Mouse (Mus musculus) CD4-positive helper T cell, adult 2 months (primary cell): ENCODE measurements around the gene Slc23a2.

Source experiments
- DNase-seq: peaks from one replicate; pipeline ENCODE4 v3.0.0-alpha.2; 2012; ENCODE audit warnings: low read depth, missing footprints, low spot score

The Slc23a2 gene

DNA sequence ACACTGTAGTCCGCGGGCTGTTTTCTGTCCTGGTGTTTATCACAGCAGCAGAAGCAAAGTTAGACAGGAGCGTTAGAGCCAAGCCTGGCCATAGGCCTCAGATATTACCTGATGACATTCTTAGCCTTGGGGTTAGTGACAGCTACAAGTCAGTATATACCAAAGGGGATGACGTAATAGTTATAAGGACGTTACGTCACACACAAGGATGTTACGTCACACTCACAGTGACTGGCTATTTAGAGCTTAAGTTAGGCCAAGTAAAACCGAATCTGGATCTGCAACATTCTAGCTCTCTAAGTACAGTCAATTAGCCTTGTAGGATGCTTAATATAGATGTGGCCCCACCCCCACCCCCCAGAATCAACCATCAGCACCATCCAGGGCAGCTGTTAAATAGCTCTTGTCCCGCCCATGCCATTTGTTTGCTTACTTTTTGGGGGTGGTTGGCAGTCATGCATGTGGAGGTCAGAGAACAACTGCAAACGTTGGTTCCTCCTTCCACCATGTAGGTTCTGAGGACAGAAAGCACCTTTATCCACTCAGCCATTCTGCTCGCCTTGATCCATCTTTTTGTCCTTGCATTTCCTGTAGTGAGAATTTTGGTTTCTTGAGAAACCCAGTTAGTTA, 96.7 kb downstream of the Slc23a2 start:
- no peak for DNase-seq

DNA sequence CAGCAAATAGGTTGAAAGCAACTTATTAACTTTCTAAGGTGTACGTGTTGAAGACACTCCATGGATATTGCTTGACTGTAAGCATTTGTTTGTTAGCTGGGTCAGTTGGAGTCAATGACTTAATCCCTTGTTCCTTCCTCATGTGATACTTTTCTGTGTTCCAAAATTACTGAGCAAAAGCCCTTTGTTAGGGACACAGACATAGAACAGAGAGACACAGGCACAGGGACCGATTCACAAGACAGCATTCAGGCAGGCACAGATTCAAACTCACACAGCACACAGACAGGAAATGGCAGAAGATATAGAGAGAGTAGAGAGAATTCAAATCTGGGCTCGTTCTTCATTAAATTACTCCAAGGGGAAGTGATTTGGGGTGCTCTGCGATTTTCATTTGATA, 97.5 kb downstream of the Slc23a2 start:
- DNase-seq, result no peak

DNA sequence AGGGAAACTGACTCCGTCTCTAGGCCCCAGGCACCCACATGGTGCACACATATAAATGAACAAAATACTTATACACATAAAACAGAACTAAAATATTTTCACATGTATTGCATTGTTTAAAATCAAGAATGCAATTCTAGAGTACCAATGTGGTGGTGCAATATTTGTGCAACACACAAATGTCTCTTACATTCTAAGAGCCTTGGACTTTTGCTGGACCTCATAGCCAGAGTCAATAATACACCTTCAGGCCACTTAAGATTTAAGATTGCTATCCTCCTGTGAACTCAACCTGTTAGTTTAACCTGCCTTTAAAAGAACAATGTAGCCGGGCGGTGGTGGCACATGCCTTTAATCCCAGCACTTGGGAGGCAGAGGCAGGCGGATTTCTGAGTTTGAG, 98.2 kb downstream of the Slc23a2 start:
- no peak for DNase-seq

DNA sequence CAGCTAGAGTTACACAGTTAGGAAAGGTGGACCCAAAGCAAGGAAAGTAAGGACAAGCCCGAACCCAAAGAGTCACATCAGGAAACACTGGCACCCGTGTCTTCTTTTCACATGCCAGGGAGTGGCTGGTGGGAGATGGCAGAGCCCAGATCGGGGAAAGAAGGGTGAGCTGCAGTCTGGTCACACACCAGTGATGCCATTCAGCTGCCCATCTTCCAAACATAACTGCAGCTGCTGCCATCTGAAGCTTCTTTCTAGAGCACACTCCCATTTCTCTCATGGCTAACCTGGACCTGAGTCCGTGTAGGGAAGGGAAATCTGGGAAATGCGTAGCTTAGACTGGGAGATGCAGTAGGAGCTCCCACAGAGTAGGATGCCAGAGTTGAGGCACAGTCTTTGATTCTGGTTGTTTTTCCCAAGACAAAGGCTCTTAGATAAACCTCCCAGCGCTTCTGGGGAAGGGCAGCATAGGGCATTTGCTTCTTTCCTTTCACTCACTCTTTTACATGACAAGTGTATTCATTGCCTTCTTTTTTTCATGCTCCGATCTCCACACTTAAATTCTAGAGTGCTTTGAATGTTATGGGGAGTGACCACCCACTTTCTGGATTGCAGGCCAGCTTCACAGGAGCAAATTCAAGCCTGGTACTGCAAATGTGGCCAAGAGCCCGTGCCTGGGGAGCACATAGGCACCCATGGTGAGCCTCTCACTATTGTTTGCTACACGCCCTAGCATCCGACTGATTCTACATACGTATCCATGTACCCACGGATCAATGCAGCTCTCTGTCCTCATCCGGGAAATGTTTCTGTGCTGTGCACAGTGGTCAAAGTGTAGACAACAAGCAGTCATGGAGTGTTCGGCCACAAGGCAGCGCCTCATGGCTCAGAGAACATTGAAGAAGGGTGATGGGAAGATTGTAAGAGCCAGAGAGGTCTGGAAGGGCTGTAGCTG, 100.3 kb downstream of the Slc23a2 start:
- DNase-seq, result no peak

DNA sequence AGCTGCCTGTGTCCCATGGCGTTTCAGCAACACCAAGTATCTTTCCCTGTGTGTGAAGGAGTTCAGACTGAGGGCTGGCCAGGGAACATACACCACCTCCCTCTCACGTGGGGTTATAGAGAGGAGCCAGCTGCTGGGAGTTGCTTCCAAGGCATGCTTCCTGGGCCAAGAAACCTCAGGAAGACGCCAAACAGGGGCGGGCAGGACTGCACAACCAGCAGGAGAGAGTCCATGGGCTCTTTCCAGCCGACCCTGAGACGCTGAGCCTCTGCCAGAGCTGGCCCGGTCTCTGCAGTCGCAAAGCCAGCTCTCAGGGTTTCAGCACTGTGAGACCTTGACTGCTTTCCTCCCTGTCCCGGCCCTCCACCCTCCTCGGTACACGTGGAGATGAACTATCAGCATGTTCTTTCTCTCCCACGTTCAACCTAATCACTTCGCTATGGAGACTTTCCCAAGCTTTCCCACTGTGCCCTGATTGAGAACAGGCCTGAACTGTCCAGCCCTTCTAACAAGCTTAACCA, 101.7 kb downstream of the Slc23a2 start:
- DNase-seq, result no peak

DNA sequence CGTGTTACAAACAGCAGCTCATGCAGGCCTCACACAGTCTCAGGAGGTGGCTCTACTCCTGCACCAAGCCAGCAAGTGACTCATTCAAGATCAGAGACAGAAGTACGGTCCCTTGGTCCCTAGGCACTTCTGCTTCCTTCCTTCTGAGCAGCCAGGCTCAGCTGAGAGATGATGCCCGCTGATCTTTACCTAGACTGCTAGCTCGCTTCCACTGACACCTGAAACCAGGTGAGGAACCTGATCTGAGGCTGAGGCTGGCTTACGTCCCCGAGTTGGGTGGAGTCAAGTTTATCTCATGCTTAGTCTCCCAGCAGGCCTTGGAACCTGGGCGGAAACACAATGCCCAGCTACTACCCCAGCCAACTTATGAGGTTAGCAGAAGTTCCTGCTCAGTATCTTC, 105.0 kb downstream of the Slc23a2 start:
- peak; percentile 71 for DNase-seq

DNA sequence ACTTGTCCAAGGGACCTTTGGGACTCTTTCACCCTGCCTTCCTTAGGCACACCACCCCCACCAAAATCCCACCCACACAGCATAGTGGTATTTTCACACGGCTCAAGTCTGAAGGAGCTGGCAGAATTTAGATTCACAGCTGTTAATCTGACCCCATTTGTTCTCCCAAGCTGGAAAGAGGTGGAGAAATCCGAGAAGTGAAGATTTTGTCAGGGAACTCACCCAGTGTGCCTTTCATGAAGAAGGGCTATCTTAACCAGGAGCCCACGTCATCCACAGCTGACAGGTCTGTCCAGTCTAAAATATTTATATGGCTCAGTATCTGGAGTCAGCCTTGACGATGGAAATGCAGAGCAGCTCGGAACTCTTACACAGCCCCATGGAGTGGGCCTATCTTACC, 108.6 kb downstream of the Slc23a2 start:
- DNase-seq, result no peak

DNA sequence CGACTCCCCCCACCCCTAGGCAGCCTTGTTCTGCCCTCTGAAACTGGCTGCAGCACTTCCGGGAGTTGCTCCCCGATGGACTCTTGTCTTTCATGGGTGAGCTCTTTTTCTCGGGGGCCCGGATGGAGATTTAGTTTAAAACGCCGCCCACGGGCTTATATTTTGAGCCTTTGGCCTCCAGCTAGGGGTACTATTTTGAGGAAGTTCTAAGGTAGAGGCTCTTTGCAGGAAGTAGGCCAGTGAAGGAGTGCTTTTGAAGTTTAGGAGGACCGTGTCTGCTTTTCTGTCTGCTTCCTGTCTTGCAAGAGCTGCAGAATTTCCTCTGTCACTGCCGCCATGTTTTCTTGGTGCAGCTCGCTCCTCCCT, 109.5 kb downstream of the Slc23a2 start:
- peak; percentile 78 for DNase-seq

DNA sequence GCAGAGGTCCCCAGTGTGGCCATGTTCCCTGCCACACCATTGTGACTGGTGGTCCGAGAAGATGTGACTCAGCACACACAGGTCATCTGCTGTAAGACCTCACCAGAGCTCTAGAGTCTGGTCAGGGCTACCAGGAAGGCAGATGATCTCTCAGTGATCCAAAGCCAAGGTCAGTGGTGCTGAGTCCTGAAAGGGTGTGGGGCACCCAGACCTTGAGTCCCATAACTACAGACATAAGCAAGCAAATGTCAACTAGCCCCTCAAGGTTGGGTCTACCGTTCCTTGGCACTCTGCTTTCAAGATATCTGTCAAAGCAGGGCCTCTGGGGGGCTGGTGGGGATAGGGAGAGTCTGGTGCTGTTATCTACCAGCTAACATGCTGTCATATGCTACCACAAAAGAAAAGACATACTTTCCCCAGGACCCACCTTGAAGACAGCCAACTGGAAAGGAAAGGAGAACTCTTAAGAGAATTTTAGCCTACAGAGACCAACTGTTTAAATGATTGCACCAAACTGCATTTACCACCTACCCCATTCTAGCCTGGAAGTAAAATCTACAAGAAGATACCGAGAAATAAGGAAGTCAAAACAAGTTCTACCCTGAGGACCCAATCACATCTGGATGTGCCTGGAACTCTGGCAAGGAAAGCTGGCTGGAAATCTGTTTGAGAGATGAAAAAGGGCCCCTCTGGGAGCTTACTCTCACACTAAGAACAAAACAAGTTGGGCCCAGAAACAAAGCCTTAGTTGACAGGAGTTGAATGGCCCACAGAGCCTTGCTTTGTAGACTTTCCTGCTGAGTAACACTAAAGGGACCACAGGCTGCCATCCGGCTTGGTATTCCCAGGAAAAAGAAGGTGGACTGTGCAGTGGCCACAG, 110.1 kb downstream of the Slc23a2 start:
- DNase-seq, result no peak

DNA sequence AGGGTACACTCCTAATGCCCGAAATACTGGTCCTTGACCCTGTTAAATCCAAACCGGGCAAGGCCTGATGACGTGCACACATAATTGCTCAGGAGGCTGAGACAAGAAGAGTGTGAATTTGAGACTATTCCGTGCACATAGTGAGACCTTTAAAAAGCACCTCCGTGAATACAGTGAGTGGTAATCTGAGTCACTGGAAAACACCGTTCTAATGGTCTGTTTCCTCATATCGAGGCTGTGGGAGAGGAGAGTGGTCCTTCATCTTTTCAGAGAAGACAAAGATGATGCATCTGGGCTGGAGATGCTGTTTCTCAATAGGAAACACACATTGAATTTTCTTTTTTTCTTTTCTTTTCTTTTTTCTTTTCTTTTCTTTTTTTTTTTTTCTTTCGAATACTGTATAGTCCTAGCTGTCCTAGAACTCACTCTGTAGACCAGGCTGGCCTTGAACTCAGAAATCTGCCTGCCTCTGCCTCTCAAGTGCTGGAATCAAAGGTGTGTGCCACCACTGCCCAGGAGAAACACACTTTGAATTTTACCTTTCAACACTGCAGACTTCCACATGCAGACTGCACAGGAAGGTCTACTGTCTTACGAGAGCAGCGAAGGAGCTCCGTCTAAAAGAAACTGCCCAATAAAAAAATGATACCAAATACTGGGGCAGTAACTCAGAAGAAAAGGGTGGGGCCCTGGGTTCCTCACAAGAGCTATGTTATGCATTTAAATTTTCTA, 113.4 kb downstream of the Slc23a2 start:
- no peak for DNase-seq

DNA sequence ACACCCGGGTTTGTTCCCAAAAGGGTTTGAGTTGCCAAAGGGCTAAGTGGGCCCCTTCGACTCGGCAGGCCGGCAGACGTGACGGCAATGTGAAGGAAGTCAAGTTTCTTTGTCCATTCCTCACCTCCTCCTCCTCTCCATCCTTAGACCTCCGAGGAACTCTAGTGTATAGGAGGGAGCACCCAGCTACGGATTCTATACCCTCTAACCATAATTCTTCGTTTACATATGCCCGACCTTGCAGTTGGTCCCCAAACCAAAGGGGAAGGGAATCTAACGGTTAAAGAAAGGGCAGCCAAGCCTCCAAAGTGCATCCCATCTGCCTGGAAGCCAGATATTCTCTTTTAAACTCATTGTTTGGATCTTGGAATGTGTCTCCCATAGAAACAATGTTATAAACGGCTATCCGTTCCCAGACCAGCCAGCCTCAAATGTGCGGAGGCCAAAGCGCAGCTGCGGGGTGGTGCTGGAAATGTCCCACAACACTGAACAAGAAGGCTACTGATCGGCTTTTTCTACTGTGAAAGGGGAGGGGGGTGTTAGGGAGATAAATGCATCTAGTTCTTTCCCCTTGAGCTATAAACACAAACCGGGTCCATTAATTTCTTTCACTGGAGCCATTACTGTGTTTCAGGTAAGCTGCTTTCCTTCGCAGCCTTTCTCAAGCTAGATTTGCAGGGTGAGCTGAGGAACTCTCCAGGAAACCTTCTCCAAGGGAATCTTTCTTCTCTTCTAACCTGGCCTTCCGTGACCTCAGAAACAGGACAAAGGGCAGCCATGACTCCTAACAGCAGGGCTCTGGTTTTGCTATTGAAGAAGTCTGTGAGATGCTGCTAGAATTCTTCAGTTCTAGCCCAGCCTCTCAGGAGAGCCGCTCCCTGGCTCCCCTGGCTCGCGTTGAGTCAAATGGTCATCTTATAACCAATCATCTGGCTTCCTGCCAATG, 114.2 kb downstream of the Slc23a2 start:
- no peak for DNase-seq

DNA sequence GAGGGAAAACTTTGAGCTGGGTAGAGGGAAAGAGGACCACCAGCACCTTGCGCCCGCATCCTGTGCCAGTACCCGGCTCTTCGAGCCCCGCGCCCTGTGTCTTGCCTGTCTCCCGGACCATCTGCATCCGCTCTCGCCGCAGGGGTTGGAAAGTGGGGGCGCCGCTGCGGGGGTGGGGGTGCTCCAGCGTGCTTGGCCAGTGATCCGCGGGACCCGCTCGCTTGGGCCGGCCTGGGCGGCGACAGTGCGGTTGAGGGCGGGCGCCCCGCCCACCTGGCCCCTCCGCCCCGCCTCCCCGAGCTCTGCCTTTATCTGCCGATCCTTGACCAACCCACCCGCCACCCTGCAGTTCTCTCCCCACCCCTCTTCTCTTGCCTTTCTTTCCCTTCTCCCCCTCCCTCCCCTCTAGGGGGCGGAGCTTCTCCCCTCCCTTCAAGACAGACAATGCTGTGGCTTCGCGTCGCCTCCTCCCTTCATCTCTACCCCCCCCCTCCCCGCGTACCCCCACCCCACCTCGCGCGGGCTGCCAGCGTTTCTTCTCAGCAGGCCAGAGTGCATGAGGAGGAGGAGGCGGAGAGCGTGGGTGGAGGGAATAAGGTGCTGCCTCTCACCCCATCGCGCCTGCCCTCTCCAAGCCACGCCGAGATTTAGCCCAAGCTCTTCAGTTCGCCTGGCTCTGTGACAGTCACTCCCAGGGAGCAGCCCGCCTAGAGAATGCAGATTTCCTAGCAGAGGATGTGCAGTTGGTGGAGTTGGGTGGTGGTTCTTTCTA, 115.1 kb downstream of the Slc23a2 start, which contains the start of gene Rassf2:
Gene Rassf2 (minus strand): TSS at position 613 of the 772 bp plus-strand sequence.
- peak; percentile 90 for DNase-seq

DNA sequence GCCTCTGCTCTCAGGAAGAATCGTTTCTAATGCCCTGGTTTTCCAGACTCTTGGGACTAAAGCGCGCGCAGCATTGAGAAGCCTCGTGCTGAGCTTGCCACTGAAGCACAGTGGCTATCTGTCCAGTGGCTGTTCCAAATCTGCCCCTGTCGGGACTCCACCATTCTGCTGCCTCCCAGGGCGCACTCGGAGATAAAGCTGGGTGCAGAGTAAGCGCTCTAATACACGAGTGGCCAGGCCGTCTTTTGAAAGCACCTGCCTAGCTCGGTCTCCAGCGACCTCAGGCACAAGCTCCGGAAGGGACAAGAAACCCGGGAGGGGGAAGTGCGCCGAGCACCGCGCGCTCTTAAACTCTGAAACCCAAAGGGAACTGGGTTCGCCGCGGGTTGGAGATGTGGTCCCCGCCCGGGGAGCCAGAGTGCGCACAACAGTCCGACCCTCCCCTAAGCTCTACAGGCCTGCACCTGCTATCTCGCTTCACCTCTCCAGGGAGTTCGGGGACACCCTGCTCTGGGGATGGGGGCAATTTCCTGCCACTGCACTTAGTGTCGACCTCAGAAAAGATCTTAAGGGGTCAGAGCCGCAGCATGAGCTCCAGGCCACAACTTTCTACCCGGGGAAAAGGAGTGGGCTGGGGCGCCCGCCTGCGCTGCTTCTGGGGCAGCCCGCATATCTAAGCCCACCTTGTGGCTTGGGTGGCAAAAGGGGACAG, 115.9 kb downstream of the Slc23a2 start:
- DNase-seq, result peak; percentile 61

DNA sequence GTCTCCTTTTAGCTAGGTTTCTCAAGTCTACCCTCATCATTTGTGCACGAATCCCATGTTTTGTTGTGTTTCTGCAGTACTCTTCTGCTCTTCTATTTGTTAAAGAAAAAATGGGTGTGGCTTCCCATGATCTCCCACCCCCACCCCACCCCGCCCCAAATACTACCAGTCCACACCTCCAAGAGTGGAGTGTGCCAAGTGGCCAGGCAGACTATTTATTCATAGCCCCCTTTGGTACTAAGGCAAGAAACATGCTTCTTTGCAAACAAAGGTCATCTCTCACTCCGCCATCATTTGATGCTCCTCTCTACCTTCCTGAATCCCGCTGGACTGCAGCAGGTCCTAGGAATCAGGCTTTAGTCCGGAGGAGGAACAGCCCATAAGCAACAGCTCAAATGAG, 116.8 kb downstream of the Slc23a2 start:
- DNase-seq, result no peak

DNA sequence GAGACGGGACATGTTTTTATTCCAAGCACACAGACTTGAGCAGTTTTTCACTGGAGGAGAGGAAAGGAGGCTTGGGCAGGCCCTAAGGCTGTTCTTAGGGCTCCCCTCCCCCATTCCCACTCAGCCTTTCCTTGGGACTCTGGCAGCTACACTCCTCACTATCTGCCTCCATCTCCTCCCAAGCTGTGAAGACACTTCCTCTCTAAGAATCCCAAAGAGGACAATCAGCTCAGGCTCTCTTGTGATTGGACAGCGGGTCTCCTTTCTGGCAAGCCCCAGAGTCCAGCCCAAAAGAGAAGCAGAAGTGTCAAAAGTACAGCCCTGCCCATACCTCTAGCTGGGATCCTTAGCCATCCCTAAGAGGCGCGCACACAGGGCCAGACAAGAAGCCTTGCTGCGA, 117.5 kb downstream of the Slc23a2 start:
- no peak for DNase-seq

DNA sequence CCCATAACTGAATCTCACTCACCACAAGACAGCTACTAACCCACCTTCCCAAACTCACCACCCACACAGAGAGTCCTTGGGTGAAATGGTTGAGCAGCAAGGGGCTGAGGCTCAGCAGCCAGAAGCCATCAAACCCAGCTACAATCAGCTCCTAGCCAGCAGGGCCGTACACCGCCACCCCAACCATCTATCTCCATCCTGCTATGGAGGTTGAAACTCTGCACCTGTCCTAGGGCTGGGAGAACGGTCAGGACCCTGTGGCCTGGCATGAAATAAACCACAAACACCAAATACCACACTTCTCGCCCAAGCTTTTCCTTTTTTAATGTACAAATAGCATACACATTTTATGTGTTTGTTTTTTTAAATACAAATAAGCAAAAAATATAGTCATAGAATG, 120.9 kb downstream of the Slc23a2 start:
- DNase-seq, result no peak

DNA sequence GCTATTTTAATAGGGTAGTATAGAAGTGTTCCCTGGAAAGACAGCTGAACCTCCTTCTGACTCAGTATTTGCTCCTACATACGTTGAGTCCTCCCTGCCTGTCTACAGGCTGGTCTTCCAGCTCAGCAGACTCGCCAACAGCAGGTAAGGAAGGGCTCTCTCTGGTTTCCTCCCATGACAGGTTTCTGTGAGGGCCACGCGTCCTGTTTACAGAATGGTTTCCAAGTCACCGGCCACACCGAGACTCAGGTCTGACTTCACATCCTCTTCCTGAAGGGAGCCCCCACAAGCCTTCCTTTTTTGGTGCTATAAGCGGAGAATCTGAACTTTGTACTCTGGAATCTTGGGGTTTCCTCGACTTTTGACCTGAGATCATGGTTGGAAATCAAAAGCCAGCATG, 122.3 kb downstream of the Slc23a2 start:
- DNase-seq, result peak; percentile 76

DNA sequence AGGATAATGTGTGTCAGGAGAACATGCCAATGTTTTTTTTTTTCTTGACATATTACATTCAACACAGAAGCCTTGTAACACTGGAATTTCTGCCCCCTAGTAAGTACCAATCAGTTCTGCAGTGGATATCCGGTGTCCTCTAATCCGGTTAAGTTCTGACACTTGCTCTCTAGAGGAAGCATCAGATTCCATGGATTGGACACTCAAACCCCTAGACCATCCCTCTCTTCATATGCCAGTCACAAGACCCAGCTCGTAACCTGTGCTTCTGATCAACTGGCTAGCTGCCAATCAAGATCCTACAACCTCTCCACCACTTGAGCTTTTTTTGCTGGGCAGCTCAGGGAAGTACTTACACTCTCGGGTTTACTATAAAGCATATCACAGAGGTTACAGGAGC, 123.3 kb downstream of the Slc23a2 start:
- no peak for DNase-seq
